Mouse (Mus musculus) heart, postnatal 36 days (tissue): Measurements from ENCODE around the gene Fgd6. TPM values are rescaled to one million over a fixed set of nuclear protein-coding genes. Genes with fewer than 3 reads are reported as not detected.

Experiments used
- DNase-seq, 2 experiments: peaks; one replicate each; pipeline ENCODE4 v3.0.0; 2021 to 2022
- intact Hi-C: fragments of 180-260 bp; cut with DNase I; formaldehyde crosslinking; loops from one replicate; pipeline ENCODE4 v1.15.1; 2025
- total RNA-seq, 2 experiments: library from RNA; stranded (reverse); gene quantifications; 2 replicates each; pipeline ENCODE4 v1.2.3; 2021

Gene Fgd6
- total RNA-seq, 2 experiments from 2014 or later = 5.6 to 6.2 TPM

- no peak for DNase-seq
- intact Hi-C loops = no loop called here
Measured at GRCm38 (mm10) chr10:94165426-94165825, 129.6 kb downstream of the Fgd6 start.

DNA sequence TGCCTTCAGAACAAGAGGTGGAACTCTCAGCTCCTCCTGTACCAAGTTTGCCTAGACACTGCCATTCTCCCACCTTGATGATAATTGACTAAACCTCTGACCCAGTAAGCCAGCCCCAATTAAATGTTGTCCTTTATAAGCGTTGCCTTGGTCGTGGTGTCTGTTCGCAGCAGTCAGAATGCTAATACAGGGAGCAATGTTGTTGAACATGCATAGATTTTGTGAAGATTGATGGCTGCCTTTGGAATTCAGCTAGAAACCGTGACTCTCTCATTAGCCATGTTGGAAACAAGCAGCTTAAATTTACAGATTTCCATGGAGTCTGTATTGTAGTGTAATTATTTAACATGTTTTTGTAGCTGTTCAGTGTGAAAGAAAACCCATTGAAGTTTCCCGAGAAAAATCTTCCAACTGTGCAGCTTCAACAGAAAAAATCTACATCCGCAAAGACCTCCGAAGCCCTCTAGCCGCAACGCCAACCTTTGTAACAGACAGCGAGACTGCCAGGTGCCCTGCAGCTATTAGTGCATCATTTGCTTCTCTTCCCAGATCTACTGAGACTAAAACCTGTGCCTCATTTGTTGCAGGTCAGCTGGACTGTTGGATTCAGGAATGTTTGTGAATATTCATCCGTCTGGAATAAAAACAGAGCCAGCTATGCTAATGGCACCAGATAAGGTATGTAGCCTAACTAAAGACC lies 131.4 kb downstream of the Fgd6 start:
- DNase-seq = no peak
- intact Hi-C loops = no loop called here

- intact Hi-C loops = no loop called here
- no peak for DNase-seq
Measured at GRCm38 (mm10) chr10:94171440-94172130, 135.8 kb downstream of the Fgd6 start.

- intact Hi-C loops = no loop called here
- no peak for DNase-seq
Measured at GRCm38 (mm10) chr10:94172137-94172536, 136.3 kb downstream of the Fgd6 start.

GRCm38 (mm10) chr10:94172706-94173105 lies 136.9 kb downstream of the Fgd6 start:
- DNase-seq = no peak
- intact Hi-C loops = no loop called here

DNA sequence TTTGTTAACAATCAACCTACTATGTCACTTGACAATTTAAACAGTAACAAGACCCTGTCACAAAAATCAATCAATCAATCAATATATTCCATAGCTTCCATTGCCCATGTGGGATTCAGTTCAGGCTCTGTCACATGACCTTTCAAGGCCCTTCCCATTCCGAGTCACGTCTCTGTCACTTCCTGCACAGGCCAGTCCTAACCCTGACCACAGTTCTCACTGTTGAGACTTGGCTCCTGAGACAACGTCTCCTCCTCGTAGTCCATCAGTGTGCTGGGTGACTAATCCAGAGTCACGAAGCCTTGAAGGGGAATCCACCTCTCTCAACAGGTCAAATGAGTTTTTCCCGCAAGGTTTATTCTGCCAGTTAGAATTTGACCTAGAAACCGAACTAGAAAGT lies 138.9 kb downstream of the Fgd6 start:
- no peak for DNase-seq
- intact Hi-C loops = no loop called here

DNA sequence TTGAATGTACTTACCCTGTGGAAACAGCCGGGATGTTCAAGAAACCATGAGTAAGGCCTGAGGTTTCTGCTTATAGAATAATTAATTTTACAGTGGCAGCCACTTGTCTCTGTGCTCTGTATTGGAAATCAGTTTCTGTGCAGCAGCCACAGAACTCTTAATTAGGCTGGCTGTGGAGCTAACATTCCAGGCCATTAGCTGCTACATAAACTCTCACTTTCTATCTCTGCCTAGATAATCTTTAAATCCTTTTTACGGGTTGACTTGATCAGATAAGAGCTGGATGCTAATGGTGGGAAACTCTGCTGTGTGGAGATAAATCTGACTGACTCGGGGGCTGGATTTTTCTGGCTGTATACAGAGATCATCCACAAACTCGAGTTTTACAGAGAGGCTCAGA lies 147.4 kb downstream of the Fgd6 start:
- no peak for DNase-seq
- intact Hi-C loops = no loop called here

Other genes with a start within 250 kb of the Fgd6 start
- gene Usp44, start 204.4 kb upstream of the Fgd6 start, total RNA-seq = not detected
- gene Metap2, start 138.9 kb upstream of the Fgd6 start, total RNA-seq = 100 to 1,000 TPM; 127 to 131 TPM
- 10 to 100 TPM; 42.8 to 43.2 TPM for gene Vezt, start 184 bp upstream of the Fgd6 start, total RNA-seq
- gene Nr2c1, start 112.0 kb downstream of the Fgd6 start, total RNA-seq = 1 to 10 TPM; 7.7 to 7.9 TPM
- 100 to 1,000 TPM; 810 to 834 TPM for gene Ndufa12, start 162.7 kb downstream of the Fgd6 start, total RNA-seq